Mouse (Mus musculus) bone marrow macrophage, adult 2 months (primary cell): ENCODE results near the gene Gna12. TPM values are rescaled to one million over a fixed set of nuclear protein-coding genes. Genes with fewer than 3 reads are reported as not detected.

Source experiments
- H3K27ac ChIP-seq: 2 replicates; pipeline ENCODE4 v1.5.1; 2012; ENCODE audit warnings: low read depth, low read length; ENCODE audit not compliant: insufficient read depth
- H3K4me1 ChIP-seq: 2 replicates; pipeline ENCODE4 v1.6.1; 2012; ENCODE audit warnings: low read length; ENCODE audit not compliant: control insufficient read depth, insufficient read depth
- H3K4me3 ChIP-seq: 2 replicates; pipeline ENCODE4 v1.5.1; 2012; ENCODE audit warnings: mild to moderate bottlenecking, low read length, moderate library complexity; ENCODE audit not compliant: insufficient read depth
- CTCF ChIP-seq: IDR thresholded peaks from 2 replicates; pipeline ENCODE4 v1.5.1; 2012; ENCODE audit warnings: low read depth, mild to moderate bottlenecking, low read length, moderate library complexity
- POLR2A ChIP-seq: IDR thresholded peaks from 2 replicates; pipeline ENCODE4 v1.6.1; 2012; ENCODE audit warnings: mild to moderate bottlenecking, low read depth, low read length, borderline replicate concordance
- polyA plus RNA-seq: library from polyadenylated mRNA; stranded (reverse); fragments of >200 nt; gene quantifications from 2 replicates; pipeline ENCODE4 v1.2.4, GENCODE M21; 2012; ENCODE audit not compliant: missing spikeins, insufficient read depth, insufficient read length

Gna12 gene
- polyA plus RNA-seq, 1 experiment = 173 TPM

- Histone ChIP-seq H3K27ac (no peak overlapping the region), H3K4me3 (no peak overlapping the region), H3K4me1 (peaks cover 27% of the 10 kb centered on the region)
- TF ChIP-seq POLR2A = no peak
Observed at GRCm38 (mm10) chr5:140731040-140731797, 99.0 kb downstream of the Gna12 start.

- Histone ChIP-seq H3K4me3 (no peak overlapping the region), H3K4me1 (peaks cover 16% of the 10 kb centered on the region), H3K27ac (no peak overlapping the region)
- no peak for TF ChIP-seq CTCF
- no peak for TF ChIP-seq POLR2A
Observed at GRCm38 (mm10) chr5:140726946-140727740, 103.1 kb downstream of the Gna12 start.

- Histone ChIP-seq H3K4me1 (peaks cover 20% of the 10 kb centered on the region), H3K4me3 (no peak overlapping the region), H3K27ac (no peak overlapping the region)
- no peak for TF ChIP-seq CTCF
- TF ChIP-seq POLR2A = no peak
Observed at GRCm38 (mm10) chr5:140726062-140726839, 104.0 kb downstream of the Gna12 start.

- H3K4me3 ChIP-seq = no peak within 1 kb of the TSS
- H3K27ac ChIP-seq = no peak within 1 kb of the TSS
- peaks cover 21% of the 10 kb centered on the region for H3K4me1 ChIP-seq
- TF ChIP-seq CTCF (no peak), POLR2A (no peak)
Observed at GRCm38 (mm10) chr5:140723822-140724221, 106.4 kb downstream of the Gna12 start, which contains the start of gene Amz1. Amz1 (plus strand) TSS chr5:140724127.

GRCm38 (mm10) chr5:140722121-140722520, 108.1 kb downstream of the Gna12 start:
- TF ChIP-seq POLR2A (no peak), CTCF (no peak)
- Histone ChIP-seq H3K4me1 (peaks cover 21% of the 10 kb centered on the region), H3K27ac (no peak overlapping the region), H3K4me3 (no peak overlapping the region)

- no peak overlapping the region for H3K27ac ChIP-seq
- no peak overlapping the region for H3K4me3 ChIP-seq
- no peak for TF ChIP-seq CTCF
- TF ChIP-seq POLR2A = no peak
- peaks cover 21% of the 10 kb centered on the region for H3K4me1 ChIP-seq
Observed at GRCm38 (mm10) chr5:140720773-140721172, 109.5 kb downstream of the Gna12 start.

DNA sequence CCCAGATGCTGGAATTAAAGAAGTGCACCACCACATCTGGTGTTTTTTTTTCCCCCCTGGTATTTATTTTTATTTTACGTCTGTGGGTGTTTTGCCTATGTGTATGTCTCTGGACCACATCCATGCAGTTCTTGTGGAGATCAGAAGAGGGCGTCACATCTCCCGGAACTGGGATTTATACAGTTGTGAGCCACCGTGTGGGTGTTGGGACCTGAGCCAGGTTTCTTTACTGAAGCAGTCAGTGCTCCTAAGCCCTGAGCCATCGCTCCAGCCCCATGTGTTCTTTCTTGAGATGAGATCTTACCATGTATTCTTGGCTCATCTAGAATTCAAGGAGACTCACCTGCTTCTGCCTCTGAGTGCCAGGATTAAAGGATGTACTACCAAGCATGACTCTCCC, 119.2 kb downstream of the Gna12 start:
- TF ChIP-seq CTCF (no peak), POLR2A (no peak)

GRCm38 (mm10) chr5:140710315-140710714, 119.9 kb downstream of the Gna12 start:
- H3K4me3 ChIP-seq = no peak overlapping the region
- H3K4me1 ChIP-seq = peaks cover 4% of the 10 kb centered on the region
- no peak for TF ChIP-seq POLR2A
- no peak for TF ChIP-seq CTCF
- H3K27ac ChIP-seq = no peak overlapping the region

More for the DNA sequence above, 119.2 kb downstream of the Gna12 start:
- peaks cover 1% of the 10 kb centered on the region for H3K4me1 ChIP-seq
- no peak overlapping the region for H3K27ac ChIP-seq
- no peak overlapping the region for H3K4me3 ChIP-seq

Other genes with a start within 250 kb of the Gna12 start
- gene Lfng, start 223.1 kb downstream of the Gna12 start, polyA plus RNA-seq = 60.6 and 75.4 TPM in 2 replicates
- gene Ttyh3, start 181.4 kb downstream of the Gna12 start, polyA plus RNA-seq = 73.6 and 91.5 TPM in 2 replicates
- 28.7 and 38.3 TPM in 2 replicates for gene Iqce, start 128.1 kb downstream of the Gna12 start, polyA plus RNA-seq
- gene Brat1, start 125.4 kb downstream of the Gna12 start, polyA plus RNA-seq = 13.5 and 14.5 TPM in 2 replicates
- gene Amz1, start 106.3 kb downstream of the Gna12 start, polyA plus RNA-seq = 23.4 and 27.0 TPM in 2 replicates
- 5.7 and 6.1 TPM in 2 replicates for gene Card11, start 170.2 kb upstream of the Gna12 start, polyA plus RNA-seq